In the genomic region with DNA sequence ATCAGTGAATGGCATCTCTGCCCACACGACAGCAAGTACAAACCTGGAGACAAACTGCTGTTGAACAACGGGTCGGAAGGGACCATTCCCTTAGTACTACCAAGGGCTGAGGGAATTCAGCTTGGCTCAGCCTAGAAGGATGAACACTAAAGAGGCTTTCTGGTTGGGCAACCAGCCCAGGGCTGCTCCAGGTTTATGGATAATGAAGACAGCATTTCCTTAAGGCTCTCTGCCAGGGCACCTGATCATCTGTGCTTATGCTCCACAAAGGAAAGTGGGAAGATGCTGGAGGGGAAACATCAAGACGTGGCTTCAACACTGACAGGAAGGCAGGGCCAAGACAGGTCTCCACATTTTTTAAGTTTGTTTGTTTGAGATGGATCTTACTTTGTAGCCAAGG, we compare ENCODE assay signal across 31 mouse cellular contexts. TPM values are rescaled to one million over a fixed set of nuclear protein-coding genes. Genes with fewer than 3 reads are reported as not detected.
DNase-seq lines count a peak whose midpoint lies in the region; ATAC-seq lines count a peak whose summit lies in the region.
"Had no signal": no experiment of that assay in that cellular context is flagged by ENCODE, and none has a peak within 500 bp of the region (broad histone marks: within the 10 kb centered on the region; RNA-seq: fewer than 3 reads in every experiment).

No protein-coding gene starts in this region.

- H3K27me3 ChIP-seq in liver, embryonic 12.5 days (replicated peaks) = no peaks in the 10 kb centered on the region
- H3K27me3 ChIP-seq: embryonic facial prominence, embryonic 15.5 days; heart, embryonic 12.5 days; hindbrain, embryonic 15.5 days; limb, embryonic 13.5 days; liver, embryonic 13.5 days; megakaryocyte, embryonic 14.5 days; midbrain, embryonic 12.5 days; neural tube, embryonic 12.5 days had no signal

- no peak overlapping the region for H3K4me2 ChIP-seq in liver, embryonic 12.5 days
- H3K4me2 ChIP-seq: embryonic facial prominence, embryonic 15.5 days; heart, embryonic 12.5 days; hindbrain, embryonic 15.5 days; limb, embryonic 13.5 days; liver, embryonic 13.5 days; midbrain, embryonic 12.5 days; neural tube, embryonic 12.5 days had no signal

- ATAC-seq in cerebellum, adult (ENCODE audit: insufficient number of reproducible peaks, low FRiP score, low TSS enrichment) = no peak
- ATAC-seq in liver, embryonic 12.5 days = no peak
- no peak for ATAC-seq in granulocyte monocyte progenitor cell, adult 5-6 weeks (replicated peaks; ENCODE audit: poor library complexity, severe bottlenecking)
- ATAC-seq: forebrain, embryonic 14.5 days; lung, postnatal 0 days had no signal

- H3K36me3 ChIP-seq in liver, embryonic 12.5 days = peaks cover 41% of the 10 kb centered on the region

- peaks cover 19% of the 10 kb centered on the region for H3K4me1 ChIP-seq in brown adipose tissue, adult 24 weeks (ENCODE audit: control insufficient read depth, insufficient read depth, insufficient read length, low read length)
- no peaks in the 10 kb centered on the region for H3K4me1 ChIP-seq in liver, embryonic 12.5 days
- H3K4me1 ChIP-seq: embryonic facial prominence, embryonic 10.5 days; embryonic facial prominence, embryonic 15.5 days; heart, embryonic 12.5 days; hindbrain, embryonic 15.5 days; limb, embryonic 13.5 days; liver, embryonic 13.5 days; midbrain, embryonic 12.5 days; neural tube, embryonic 12.5 days had no signal

- WGBS in liver, embryonic 12.5 days (ENCODE audit: insufficient replicate concordance) = 63% methylated on average over 4 of the region's 4 CpGs

- no peaks in the 10 kb centered on the region for H3K9me3 ChIP-seq in liver, embryonic 12.5 days (replicated peaks)
- H3K9me3 ChIP-seq: embryonic facial prominence, embryonic 10.5 days; embryonic facial prominence, embryonic 15.5 days; G1E; heart, embryonic 12.5 days; hindbrain, embryonic 15.5 days; liver, embryonic 13.5 days; midbrain, embryonic 12.5 days; neural tube, embryonic 12.5 days had no signal

- H3K27ac ChIP-seq in brown adipose tissue, adult 24 weeks (replicated peaks; ENCODE audit: low read depth, low read length) = peak overlapping the region; percentile 35; the same call in 1 of the 2 replicates
- no peak overlapping the region for H3K27ac ChIP-seq in liver, embryonic 12.5 days
- H3K27ac ChIP-seq: embryonic facial prominence, embryonic 10.5 days; embryonic facial prominence, embryonic 15.5 days; heart, adult 2 months; hindbrain, embryonic 15.5 days; limb, embryonic 13.5 days; liver, embryonic 13.5 days; midbrain, embryonic 12.5 days; neural tube, embryonic 12.5 days had no signal

- H3K4me3 ChIP-seq in brown adipose tissue, adult 24 weeks (ENCODE audit: insufficient read depth, low read depth, low read length) = no peak overlapping the region
- H3K4me3 ChIP-seq in liver, embryonic 12.5 days = no peak overlapping the region
- H3K4me3 ChIP-seq: embryonic facial prominence, embryonic 10.5 days; embryonic facial prominence, embryonic 15.5 days; heart, adult 2 months; heart, embryonic 12.5 days; hindbrain, embryonic 15.5 days; limb, embryonic 13.5 days; liver, embryonic 13.5 days; megakaryocyte, embryonic 14.5 days; midbrain, embryonic 12.5 days; myocyte; neural tube, embryonic 12.5 days had no signal

- H3K9ac ChIP-seq in liver, embryonic 12.5 days = no peak overlapping the region
- H3K9ac ChIP-seq: embryonic facial prominence, embryonic 15.5 days; heart, embryonic 12.5 days; hindbrain, embryonic 15.5 days; limb, embryonic 13.5 days; liver, embryonic 13.5 days; midbrain, embryonic 12.5 days; neural tube, embryonic 12.5 days had no signal

- DNase-seq in cerebellum, adult 11-12 months = peak; percentile 66
- DNase-seq in cerebellum, adult 9-11 months = peak; percentile 73
- peak; percentile 74 for DNase-seq in fat pad, adult 2 months (ENCODE audit: extremely low read depth, low read depth, low spot score)
- DNase-seq: adrenal gland, postnatal 10 days; gastrocnemius, postnatal 25 days; heart, adult 2 months; kidney, adult 8-10 months; kidney, postnatal 14 days; layer of hippocampus, adult 9-11 months; liver, embryonic 13.5 days; lung, adult 18-20 months; lung, postnatal 4 days; thymus, adult 2 months; thymus, postnatal 4 days had no signal

RNA-seq across cellular contexts. Expression of a gene that starts 27.1 kb away (rescaled TPM):
- not detected in 2 replicates for polyA plus RNA-seq in brown adipose tissue, adult 24 weeks (2012; ENCODE audit: insufficient read depth, insufficient read length, missing spikeins)
- 0.05 TPM in 1 of 2 replicates, not detected in the other for polyA plus RNA-seq in liver, embryonic 12.5 days (2016; fragmentation: Nextera tagmentation; extraction: Ambion mirVana)
- 0.32 and 5.7 TPM in 2 replicates for total RNA-seq in granulocyte monocyte progenitor cell, adult 5-6 weeks (2014; fragmentation: Nextera tagmentation)
- 0.52 TPM in 1 of 2 replicates, not detected in the other for total RNA-seq in granulocyte monocyte progenitor cell, adult 5-6 weeks (2017)
- total RNA-seq: hematopoietic stem cell, adult 5-6 weeks had no signal

RNA-seq across cellular contexts. Expression of a gene that starts 57.0 kb away (rescaled TPM):
- 46.8 and 54.3 TPM in 2 replicates for polyA plus RNA-seq in brown adipose tissue, adult 24 weeks (2012; ENCODE audit: insufficient read depth, insufficient read length, missing spikeins)
- polyA plus RNA-seq in liver, embryonic 12.5 days (2016; fragmentation: Nextera tagmentation; extraction: Ambion mirVana) = 69.9 and 75.2 TPM in 2 replicates
- total RNA-seq in granulocyte monocyte progenitor cell, adult 5-6 weeks (2014; fragmentation: Nextera tagmentation) = 80.5 and 90.4 TPM in 2 replicates
- total RNA-seq in granulocyte monocyte progenitor cell, adult 5-6 weeks (2017) = 64.1 and 76.7 TPM in 2 replicates

RNA-seq across cellular contexts. Expression of a gene that starts 59.9 kb away (rescaled TPM):
- polyA plus RNA-seq in brown adipose tissue, adult 24 weeks (2012; ENCODE audit: insufficient read depth, insufficient read length, missing spikeins) = 128 and 137 TPM in 2 replicates
- polyA plus RNA-seq in liver, embryonic 12.5 days (2016; fragmentation: Nextera tagmentation; extraction: Ambion mirVana) = 46.1 and 48.7 TPM in 2 replicates
- 50.3 and 111 TPM in 2 replicates for total RNA-seq in granulocyte monocyte progenitor cell, adult 5-6 weeks (2014; fragmentation: Nextera tagmentation)
- total RNA-seq in granulocyte monocyte progenitor cell, adult 5-6 weeks (2017) = 84.5 and 86.3 TPM in 2 replicates
